Mouse (Mus musculus): ENCODE results near the gene Acot12. TPM values are rescaled to one million over a fixed set of nuclear protein-coding genes. Genes with fewer than 3 reads are reported as not detected.

Acot12 gene
- polyA plus RNA-seq, 1 experiment from 2014 or later = not detected

DNA sequence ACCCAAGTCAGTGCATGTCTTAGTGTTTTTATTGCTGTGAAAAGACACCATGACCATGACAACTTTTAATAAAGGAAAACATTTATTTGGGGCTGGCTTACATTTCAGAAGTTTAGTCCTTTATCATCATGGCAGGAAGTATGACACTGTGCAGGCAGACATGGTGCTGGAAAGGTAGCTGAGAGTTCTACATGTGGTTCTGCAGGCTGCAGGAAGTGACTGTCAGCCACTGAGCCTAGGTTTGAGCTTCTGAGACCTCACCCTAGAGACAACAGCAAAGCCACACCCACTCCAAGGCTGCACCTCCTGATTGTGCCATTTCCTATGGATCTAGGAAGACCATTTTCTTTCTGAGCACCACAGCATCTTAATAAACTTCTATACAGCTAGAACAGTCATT, 86.6 kb downstream of the Acot12 start:
- Histone ChIP-seq H3K9ac (no peak overlapping the region), H3K9me3 (replicated peaks) (no peaks in the 10 kb centered on the region)
- no peak for ATAC-seq (ENCODE audit: insufficient number of reproducible peaks, low FRiP score)

More for the DNA sequence above, 86.6 kb downstream of the Acot12 start:
- Histone ChIP-seq H3K27me3 (replicated peaks) (no peaks in the 10 kb centered on the region), H3K4me3 (no peak overlapping the region), H3K4me1 (replicated peaks) (no peaks in the 10 kb centered on the region), H3K36me3 (no peaks in the 10 kb centered on the region), H3K27ac (ENCODE audit: poor library complexity, severe bottlenecking) (no peak overlapping the region), H3K4me2 (no peak overlapping the region)

Small RNA genes within 50 kb of the gene (microRNA-seq; reads per million reads assigned to microRNA genes)
- not detected for gene Gm27656

Other genes starting within 250 kb of the Acot12 start
- gene Zcchc9, start 66.2 kb downstream of the Acot12 start, polyA plus RNA-seq (2016; fragmentation: Nextera tagmentation; extraction: Ambion mirVana) = 23.1 and 25.6 TPM in 2 replicates
- 12.2 and 12.8 TPM in 2 replicates for gene Ckmt2, start 135.4 kb downstream of the Acot12 start, polyA plus RNA-seq (2016; fragmentation: Nextera tagmentation; extraction: Ambion mirVana)